Mouse (Mus musculus) gastrocnemius, postnatal 4 days (tissue): ENCODE measurements around the gene Olfr1240. TPM values are rescaled to one million over a fixed set of nuclear protein-coding genes. Genes with fewer than 3 reads are reported as not detected.

Experiments used
- DNase-seq, 2 experiments: peaks; one replicate each; pipeline ENCODE4 v3.0.0; 2021 to 2022; ENCODE audit warnings: low spot score in 2 of 2, mixed read lengths in 2 of 2
- long read RNA-seq, 2 experiments: library from polyadenylated mRNA; stranded (forward); transcript quantifications; one replicate each; pipeline ENCODE4 v2.0.0; 2021
- total RNA-seq, 2 experiments: library from RNA; stranded (reverse); gene quantifications; 2 replicates each; pipeline ENCODE4 v1.2.3; 2021

The Olfr1240 gene
- not detected for total RNA-seq
- long read RNA-seq, experiment 1 = 0 reads
- long read RNA-seq, experiment 2 = 0 reads

DNA sequence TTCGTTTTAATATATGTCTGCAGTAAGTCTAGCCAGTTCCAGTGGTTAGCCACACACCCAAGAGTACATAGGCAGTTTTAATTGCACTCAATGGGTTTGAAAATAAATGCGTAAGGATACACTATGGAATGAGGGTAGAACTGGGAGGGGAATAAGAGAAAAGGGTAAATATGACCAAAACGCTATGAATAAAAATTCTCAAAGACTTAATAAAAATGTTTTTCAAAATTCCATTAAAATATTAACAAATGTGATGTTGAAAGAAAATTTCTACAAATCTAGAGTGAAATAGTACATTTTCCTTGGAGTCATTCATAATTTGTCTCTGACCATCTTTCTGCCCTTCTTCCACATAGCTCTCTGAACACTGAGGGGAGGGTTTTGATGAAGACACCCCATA is at the start of gene Olfr1240:
TSS of gene Olfr1240 (minus strand) at position 101 of the 400 bp plus-strand sequence.
- no peak for DNase-seq

DNA sequence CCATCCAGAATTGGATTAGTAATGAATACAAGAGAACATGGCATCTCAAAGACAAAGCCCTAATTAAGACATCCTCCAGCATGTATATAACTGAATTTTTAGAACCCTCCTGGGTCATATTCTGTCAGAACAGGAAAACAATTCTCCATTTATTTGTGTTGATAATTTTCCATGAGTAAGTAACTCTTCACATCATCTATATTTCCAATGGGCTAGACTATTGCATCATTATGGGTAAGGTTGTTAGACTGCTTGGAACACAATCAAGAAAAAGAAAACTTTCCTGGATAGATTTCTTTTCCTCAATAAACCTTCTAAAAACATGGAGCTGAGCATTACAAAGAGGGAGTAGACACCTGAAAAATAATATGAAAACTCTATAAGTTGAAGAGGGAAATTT is 44.2 kb upstream of the Olfr1240 start, which contains the start of gene Olfr1241:
TSS of gene Olfr1241 (minus strand) at position 101 of the 400 bp plus-strand sequence.
- DNase-seq = no peak

DNA sequence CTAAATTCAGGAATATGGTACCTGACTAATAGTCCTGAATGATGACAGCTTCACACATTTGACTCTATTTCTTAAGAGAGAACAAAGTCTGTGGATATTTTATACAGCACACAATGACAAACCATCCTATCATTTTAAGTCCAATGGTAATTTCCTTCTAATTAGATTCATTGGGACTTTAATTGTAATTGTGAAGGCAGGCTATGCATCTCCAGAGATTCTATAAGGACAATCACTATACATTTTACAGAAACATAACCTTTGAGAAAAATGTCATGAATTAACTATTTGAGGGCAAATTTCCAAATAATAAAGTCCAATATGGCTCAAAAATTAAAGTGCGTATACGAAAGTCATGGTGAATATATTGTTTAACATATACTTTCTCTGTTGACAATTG is 22.5 kb downstream of the Olfr1240 start, which contains the start of gene Olfr1239:
TSS of gene Olfr1239 (minus strand) at position 101 of the 400 bp plus-strand sequence.
- DNase-seq = no peak

DNA sequence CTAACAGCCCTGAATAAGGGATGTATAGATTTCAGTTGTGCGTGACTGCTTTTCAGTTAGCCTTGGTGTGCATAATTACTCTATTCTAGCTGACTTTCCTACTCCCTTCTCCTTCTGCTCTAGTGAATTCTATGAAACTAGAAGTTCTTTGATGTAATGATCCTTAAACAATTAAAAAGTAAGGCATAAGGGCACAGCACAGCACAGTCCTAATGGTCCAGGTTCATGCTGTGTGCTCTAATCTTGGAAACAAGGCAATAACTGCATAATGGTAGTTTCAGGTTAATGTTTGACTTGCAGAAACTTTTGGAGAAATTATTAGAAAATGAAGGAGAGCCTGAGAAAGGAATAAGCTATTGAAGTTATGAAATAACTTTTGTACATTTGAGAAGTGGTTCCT is 28.2 kb downstream of the Olfr1240 start:
- DNase-seq = no peak

DNA sequence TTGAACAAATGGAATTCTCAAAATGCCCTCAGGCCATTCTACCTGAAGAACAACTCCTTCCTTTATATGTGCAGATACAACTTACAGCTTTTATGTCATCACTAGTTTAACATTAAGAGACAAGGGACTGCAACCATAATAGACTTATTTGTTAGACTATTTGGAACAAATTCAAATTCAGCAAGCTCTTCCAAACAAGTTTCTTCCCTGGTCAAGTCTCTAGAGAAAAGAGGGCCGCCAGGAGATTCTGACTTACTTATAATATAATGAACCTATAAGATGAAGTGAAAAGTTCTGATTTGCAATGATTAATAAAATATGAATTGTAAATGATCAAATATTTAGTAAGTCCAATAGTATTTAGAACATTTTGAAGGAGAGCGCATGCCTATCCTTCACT is 33.2 kb downstream of the Olfr1240 start, which contains the start of gene Olfr1238:
TSS of gene Olfr1238 (minus strand) at position 101 of the 400 bp plus-strand sequence.
- no peak for DNase-seq

DNA sequence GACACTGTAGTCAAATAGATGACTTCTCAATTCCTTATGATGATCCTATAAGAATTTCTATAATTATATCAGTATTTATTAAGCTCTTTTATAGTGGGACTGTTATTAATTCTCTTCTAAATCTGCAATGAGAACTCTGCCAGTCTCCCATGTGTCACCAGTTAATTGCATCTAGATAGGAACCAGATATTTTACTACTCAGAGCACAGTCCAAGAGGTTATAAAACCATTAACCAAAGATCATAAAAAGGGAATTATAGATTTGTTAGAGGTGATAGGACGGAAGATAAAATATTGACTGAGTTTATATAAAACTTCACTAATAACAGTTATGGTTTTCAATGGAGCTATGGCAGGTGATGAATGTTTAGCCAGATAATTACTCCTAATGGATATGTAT is 41.9 kb downstream of the Olfr1240 start:
- no peak for DNase-seq

Other genes starting within 250 kb of the Olfr1240 start
- gene Olfr1226, start 243.0 kb downstream of the Olfr1240 start, total RNA-seq = not detected
- not detected for gene Olfr1228, start 188.9 kb downstream of the Olfr1240 start, total RNA-seq
- gene Olfr1229, start 155.0 kb downstream of the Olfr1240 start, total RNA-seq = not detected
- not detected for gene Olfr1230, start 145.7 kb downstream of the Olfr1240 start, total RNA-seq
- not detected for gene Olfr1231, start 135.9 kb downstream of the Olfr1240 start, total RNA-seq
- gene Olfr1232, start 113.3 kb downstream of the Olfr1240 start, total RNA-seq = not detected
- not detected for gene Olfr1233, start 100.6 kb downstream of the Olfr1240 start, total RNA-seq
- not detected for gene Olfr1234, start 78.1 kb downstream of the Olfr1240 start, total RNA-seq
- gene Olfr1238, start 33.3 kb downstream of the Olfr1240 start, total RNA-seq = not detected
- gene Olfr1239, start 22.6 kb downstream of the Olfr1240 start, total RNA-seq = not detected
- not detected for gene Olfr1241, start 44.1 kb upstream of the Olfr1240 start, total RNA-seq
- not detected for gene Olfr1242, start 55.3 kb upstream of the Olfr1240 start, total RNA-seq
- gene Olfr1243, start 88.5 kb upstream of the Olfr1240 start, total RNA-seq = not detected
- gene Olfr1245, start 135.4 kb upstream of the Olfr1240 start, total RNA-seq = not detected
- not detected for gene Olfr1246, start 150.2 kb upstream of the Olfr1240 start, total RNA-seq
- under 1 TPM; 0.07 to 0.08 TPM for gene Olfr1247, start 171.1 kb upstream of the Olfr1240 start, total RNA-seq
- gene Olfr1248, start 175.2 kb upstream of the Olfr1240 start, total RNA-seq = not detected
- gene Olfr1249, start 192.0 kb upstream of the Olfr1240 start, total RNA-seq = not detected
- not detected for gene Olfr1250, start 218.5 kb upstream of the Olfr1240 start, total RNA-seq
- not detected for gene Olfr1251, start 228.9 kb upstream of the Olfr1240 start, total RNA-seq